Mouse (Mus musculus): Measurements from ENCODE around the gene Btnl4.

Gene Btnl4

DNA sequence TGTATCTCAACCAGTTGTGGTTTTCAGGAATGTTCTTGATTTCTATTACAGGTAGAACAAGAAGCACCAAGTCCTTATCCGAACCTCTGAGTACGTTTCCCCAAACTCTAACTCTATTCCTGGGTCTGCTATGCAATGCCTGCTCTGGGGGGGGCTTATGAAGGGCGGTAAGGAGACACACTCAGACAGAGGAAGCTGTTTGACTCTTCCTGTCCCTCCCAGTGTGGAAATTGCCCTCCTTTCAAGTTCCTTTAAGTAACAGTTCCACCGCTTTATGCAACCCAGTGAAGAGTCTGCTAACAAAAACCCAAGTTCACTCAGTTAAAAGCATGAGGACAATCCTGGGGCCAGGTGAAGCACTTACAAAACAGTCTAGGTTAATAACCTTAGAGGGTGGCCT is 40.0 kb downstream of the Btnl4 start:
- DNase-seq (ENCODE audit: low read depth, low spot score) = no peak

DNA sequence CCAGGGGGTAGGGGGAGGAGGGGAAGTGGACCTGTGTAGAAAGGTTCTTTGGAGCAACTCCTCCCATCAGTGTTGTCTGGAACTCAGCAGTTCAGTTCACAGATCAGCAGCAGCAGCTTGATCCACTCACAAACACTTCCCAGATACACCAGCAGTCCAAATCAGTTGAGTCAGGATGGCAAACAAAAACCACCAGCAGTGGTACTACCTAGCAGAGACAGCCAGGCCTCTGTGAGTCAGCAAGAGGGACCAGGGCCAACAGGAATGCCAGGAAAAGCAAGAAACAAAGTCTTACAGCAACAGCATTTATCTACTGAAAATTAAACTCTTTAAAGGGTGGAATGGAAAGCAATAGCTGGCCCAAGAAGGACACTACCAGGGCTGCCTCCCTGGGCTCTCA is 49.5 kb downstream of the Btnl4 start:
- DNase-seq (ENCODE audit: low read depth, low spot score) = no peak

DNA sequence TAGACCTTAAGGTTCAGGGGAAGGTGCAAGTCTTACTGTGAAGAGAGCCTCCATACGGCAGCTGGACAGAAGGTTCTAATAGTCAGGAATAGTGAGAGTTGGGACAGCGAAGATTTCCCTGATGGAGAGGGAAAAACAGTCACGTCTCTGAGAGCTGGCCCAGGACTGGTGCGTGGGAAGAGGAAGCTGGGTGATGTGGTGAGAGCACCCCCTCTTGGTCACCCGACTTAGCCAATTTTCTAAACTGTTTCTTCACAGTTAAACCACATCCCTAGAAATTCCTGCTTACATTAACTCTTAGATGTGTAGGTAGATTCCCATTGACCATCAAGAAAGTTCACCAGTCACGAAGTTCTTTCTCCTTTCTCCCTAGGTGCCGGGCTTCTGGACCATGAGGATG is 57.1 kb downstream of the Btnl4 start:
- DNase-seq (ENCODE audit: low read depth, low spot score) = no peak
